Mouse (Mus musculus): Measurements from ENCODE around the gene Slc39a13.
A peak's percentile ranks its signal among the peaks of the same experiment; 100 is the strongest.
"Not testable (repeated sequence)": the region's sequence is repeated elsewhere in the genome, so short reads cannot be mapped to it uniquely, and the experiment has no call there.

Gene Slc39a13

GRCm38 (mm10) chr2:91070076-91070800 lies at the start of gene Slc39a13:
Slc39a13 (minus strand) TSS chr2:91070417.
- peak; percentile 93 to 94 for DNase-seq

GRCm38 (mm10) chr2:91119551-91119950 lies 49.3 kb upstream of the Slc39a13 start:
- no peak for DNase-seq

- no peak for DNase-seq
Measured at GRCm38 (mm10) chr2:91119061-91119460, 48.8 kb upstream of the Slc39a13 start.

GRCm38 (mm10) chr2:91118647-91119046 lies 48.4 kb upstream of the Slc39a13 start:
- DNase-seq = no peak

GRCm38 (mm10) chr2:91117585-91118275 lies 47.5 kb upstream of the Slc39a13 start, which contains the start of gene Mybpc3:
Mybpc3 (plus strand) TSS chr2:91118144.
- no peak for DNase-seq

GRCm38 (mm10) chr2:91116842-91117241 lies 46.6 kb upstream of the Slc39a13 start:
- DNase-seq = no peak

GRCm38 (mm10) chr2:91115578-91115970 lies 45.4 kb upstream of the Slc39a13 start:
- no peak for DNase-seq

- peak; percentile 28 to 35 for DNase-seq
Measured at GRCm38 (mm10) chr2:91114781-91115577, 44.8 kb upstream of the Slc39a13 start.

GRCm38 (mm10) chr2:91113852-91114251 lies 43.6 kb upstream of the Slc39a13 start:
- no peak for DNase-seq

GRCm38 (mm10) chr2:91113334-91113733 lies 43.1 kb upstream of the Slc39a13 start:
- no peak for DNase-seq

GRCm38 (mm10) chr2:91112491-91112890 lies 42.3 kb upstream of the Slc39a13 start:
- DNase-seq = no peak

- not testable (repeated sequence) for DNase-seq
Measured at GRCm38 (mm10) chr2:91111832-91112231, 41.6 kb upstream of the Slc39a13 start.

- DNase-seq = no peak
Measured at GRCm38 (mm10) chr2:91110429-91110828, 40.2 kb upstream of the Slc39a13 start.

GRCm38 (mm10) chr2:91109807-91110385 lies 39.7 kb upstream of the Slc39a13 start:
- no peak for DNase-seq

GRCm38 (mm10) chr2:91109241-91109640 lies 39.0 kb upstream of the Slc39a13 start:
- no peak for DNase-seq

GRCm38 (mm10) chr2:91108156-91108555 lies 37.9 kb upstream of the Slc39a13 start:
- DNase-seq = no peak

- DNase-seq = peak; percentile 69 to 76
Measured at GRCm38 (mm10) chr2:91101124-91101740, 31.0 kb upstream of the Slc39a13 start.

GRCm38 (mm10) chr2:91098156-91098555 lies 27.9 kb upstream of the Slc39a13 start:
- no peak for DNase-seq

- no peak for DNase-seq
Measured at GRCm38 (mm10) chr2:91097015-91097414, 26.8 kb upstream of the Slc39a13 start.

- DNase-seq = no peak
Measured at GRCm38 (mm10) chr2:91096524-91096923, 26.3 kb upstream of the Slc39a13 start.

- no peak for DNase-seq
Measured at GRCm38 (mm10) chr2:91090827-91091226, 20.6 kb upstream of the Slc39a13 start.

GRCm38 (mm10) chr2:91090208-91090607 lies 20.0 kb upstream of the Slc39a13 start:
- DNase-seq = no peak

Data from thymus, adult 18-20 months (tissue).